Mouse (Mus musculus) heart, embryonic 13.5 days (tissue): Measurements from ENCODE around the gene Isy1. TPM values are rescaled to one million over a fixed set of nuclear protein-coding genes. Genes with fewer than 3 reads are reported as not detected.

Source experiments
- ATAC-seq: fragments of 200-750 bp; cut with Nextera tagmentation; 2 replicates; pipeline ENCODE4 v1.8.0; 2017; ENCODE audit warnings: moderate TSS enrichment; ENCODE audit not compliant: insufficient number of reproducible peaks, low FRiP score, low TSS enrichment; ENCODE audit errors: extremely low read depth
- H3K27ac ChIP-seq: fragments of 300-500 bp; sonication (generic); replicated peaks from 2 replicates; pipeline ENCODE4 v1.5.1; 2015; ENCODE audit warnings: moderate library complexity, mild to moderate bottlenecking, inconsistent platforms
- H3K27me3 ChIP-seq: fragments of 300-500 bp; sonication (generic); replicated peaks from 2 replicates; pipeline ENCODE4 v1.6.1; 2015; ENCODE audit warnings: mild to moderate bottlenecking, inconsistent platforms
- H3K36me3 ChIP-seq: fragments of 300-500 bp; sonication (generic); 2 replicates; pipeline ENCODE4 v1.6.1; 2015; ENCODE audit warnings: mild to moderate bottlenecking, inconsistent platforms
- H3K4me1 ChIP-seq: fragments of 300-500 bp; sonication (generic); 2 replicates; pipeline ENCODE4 v1.6.1; 2015; ENCODE audit warnings: inconsistent platforms
- H3K4me2 ChIP-seq: fragments of 300-500 bp; sonication (generic); 2 replicates; pipeline ENCODE4 v1.6.1; 2015; ENCODE audit warnings: inconsistent platforms, mild to moderate bottlenecking, moderate library complexity
- H3K4me3 ChIP-seq: fragments of 300-500 bp; sonication (generic); 2 replicates; pipeline ENCODE4 v1.5.1; 2015; ENCODE audit warnings: moderate library complexity, mild to moderate bottlenecking, inconsistent platforms
- H3K9ac ChIP-seq: fragments of 300-500 bp; sonication (generic); 2 replicates; pipeline ENCODE4 v1.6.1; 2015; ENCODE audit warnings: inconsistent platforms, mild to moderate bottlenecking, moderate library complexity
- H3K9me3 ChIP-seq: fragments of 300-500 bp; sonication (generic); 2 replicates; pipeline ENCODE4 v1.6.1; 2016; ENCODE audit warnings: inconsistent platforms
- WGBS: fragments of 180-500 bp; shearing (Covaris S2); methylation state at CpG from one replicate; pipeline ENCODE4 v1.1.7; 2015; ENCODE audit warnings: mixed read lengths; 5-methylcytosine and 5-hydroxymethylcytosine counted together
- polyA plus RNA-seq: library from polyadenylated mRNA; unstranded; fragments of >200 nt; fragmentation: Nextera tagmentation; extraction: Ambion mirVana; gene quantifications from 2 replicates; pipeline ENCODE4 v1.2.1, GENCODE M21; 2015

Gene Isy1
- polyA plus RNA-seq, 1 experiment from 2014 or later: 22.1 TPM

DNA sequence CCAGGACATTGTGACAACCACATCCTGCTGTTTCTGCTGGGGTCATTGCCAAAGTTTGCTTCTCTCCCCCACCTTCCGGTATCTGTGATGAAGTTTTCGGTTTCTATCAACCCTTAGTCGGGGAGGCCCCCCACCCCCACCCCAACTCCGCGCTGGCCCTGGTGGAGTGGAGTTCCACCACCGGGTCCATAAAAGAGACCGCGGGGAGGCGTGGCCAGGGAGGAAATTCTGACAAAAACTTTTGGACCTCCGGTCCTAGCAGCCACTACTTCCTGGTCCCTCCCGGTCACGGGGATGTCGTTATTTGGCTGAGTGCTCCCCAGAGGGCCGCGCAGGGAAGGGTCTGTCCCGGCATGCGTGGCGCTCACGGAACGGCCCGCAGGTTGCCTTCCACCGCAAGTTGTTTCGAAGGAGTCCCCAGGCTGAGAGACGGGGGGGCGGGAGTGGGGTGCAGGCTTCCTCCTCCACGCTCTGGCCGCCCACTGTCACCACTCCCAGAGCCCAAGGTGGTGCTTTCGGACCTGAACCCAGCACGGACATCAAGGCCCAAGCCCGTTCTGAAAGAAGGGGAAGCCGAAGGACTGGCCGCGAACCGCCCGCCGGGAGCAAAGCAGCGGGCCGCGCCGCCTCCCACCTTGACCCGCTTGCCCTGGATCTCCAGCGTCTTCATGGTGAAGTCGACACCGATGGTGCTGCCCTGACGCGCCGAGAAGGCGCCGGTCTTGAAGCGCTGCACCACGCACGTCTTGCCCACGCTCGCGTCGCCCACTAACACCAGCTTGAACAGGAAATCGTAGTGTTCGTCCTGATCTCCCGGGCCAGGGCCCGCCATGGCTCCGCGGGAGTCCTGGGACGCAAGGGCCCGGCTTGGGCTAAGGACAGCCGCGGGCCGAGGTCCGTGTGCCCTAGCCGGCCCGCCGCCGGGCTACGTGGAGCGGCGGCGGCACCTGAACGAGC, 27.6 kb downstream of the Isy1 start:
- H3K4me2 ChIP-seq: peak overlapping the region; percentile 97
- ATAC-seq: peak; percentile 3; the same call in 1 of the 2 replicates
- H3K9me3 ChIP-seq: no peaks in the 10 kb centered on the region
- peaks cover 25% of the 10 kb centered on the region for H3K4me1 ChIP-seq
- WGBS: under 1% methylated on average over 74 of the region's 77 CpGs
- H3K36me3 ChIP-seq: peaks cover 27% of the 10 kb centered on the region
- peak overlapping the region; percentile 79 for H3K27ac ChIP-seq
- peak overlapping the region; percentile 73 for H3K4me3 ChIP-seq
- H3K9ac ChIP-seq: peak overlapping the region; percentile 88
- H3K27me3 ChIP-seq: no peaks in the 10 kb centered on the region

DNA sequence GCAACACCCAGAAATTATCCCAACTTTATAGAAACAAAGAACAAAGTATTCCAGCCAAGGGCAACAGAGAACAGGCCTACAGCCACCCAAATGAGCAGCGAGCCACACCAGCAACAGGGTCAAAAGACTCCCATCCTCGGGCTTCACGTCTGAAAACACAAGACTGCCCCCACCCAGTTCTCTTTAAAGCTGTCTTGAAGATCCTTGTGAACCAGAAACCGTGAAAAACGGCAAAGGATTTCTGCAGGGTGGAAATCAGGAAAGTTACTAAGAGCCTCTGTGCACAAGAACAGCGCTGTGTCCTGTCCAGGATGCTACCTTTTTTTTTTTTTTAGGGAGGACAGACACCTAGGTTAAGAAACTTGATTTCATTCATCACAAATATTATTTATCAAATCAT, 28.3 kb downstream of the Isy1 start:
- Histone ChIP-seq H3K9me3 (no peaks in the 10 kb centered on the region), H3K4me3 (peak overlapping the region; percentile 73), H3K27me3 (no peaks in the 10 kb centered on the region), H3K4me2 (peak overlapping the region; percentile 97), H3K9ac (peak overlapping the region; percentile 88), H3K4me1 (peaks cover 28% of the 10 kb centered on the region), H3K36me3 (peaks cover 20% of the 10 kb centered on the region; the same call in 1 of the 2 replicates), H3K27ac (peak overlapping the region; percentile 79; the same call in 1 of the 2 replicates)
- WGBS: 34% methylated on average over 6 of the region's 6 CpGs
- ATAC-seq: no peak

DNA sequence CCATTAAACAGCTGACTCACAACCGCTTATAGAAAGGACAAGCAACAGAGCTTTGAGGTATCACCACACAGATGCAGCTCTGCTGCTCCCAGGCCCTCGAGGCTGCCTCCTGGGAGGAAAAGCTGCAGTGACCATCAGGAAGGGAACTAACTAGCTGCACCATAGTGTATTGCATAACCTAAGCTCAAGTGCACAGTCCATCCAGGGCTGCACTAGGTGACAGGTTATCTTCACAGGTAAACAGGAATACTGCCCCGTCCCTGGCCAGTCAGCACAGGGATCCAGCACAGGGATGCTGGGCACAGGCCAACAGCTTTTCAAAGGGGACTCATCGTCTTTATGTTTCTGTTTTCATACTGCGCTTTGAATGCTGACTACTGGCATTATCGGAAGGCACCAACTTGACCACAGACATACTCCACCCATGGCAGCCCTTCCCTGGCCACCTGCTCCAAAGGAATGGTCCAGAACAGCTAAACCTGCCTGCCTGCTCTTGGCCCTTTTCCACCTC, 28.9 kb downstream of the Isy1 start:
- Histone ChIP-seq H3K36me3 (peaks cover 16% of the 10 kb centered on the region; the same call in 1 of the 2 replicates), H3K9ac (no peak overlapping the region), H3K27me3 (no peaks in the 10 kb centered on the region), H3K9me3 (no peaks in the 10 kb centered on the region), H3K4me1 (peaks cover 28% of the 10 kb centered on the region), H3K4me2 (peak overlapping the region; percentile 97), H3K4me3 (peak overlapping the region; percentile 73), H3K27ac (no peak overlapping the region)
- ATAC-seq: no peak
- WGBS: 82% methylated on average over 6 of the region's 6 CpGs

DNA sequence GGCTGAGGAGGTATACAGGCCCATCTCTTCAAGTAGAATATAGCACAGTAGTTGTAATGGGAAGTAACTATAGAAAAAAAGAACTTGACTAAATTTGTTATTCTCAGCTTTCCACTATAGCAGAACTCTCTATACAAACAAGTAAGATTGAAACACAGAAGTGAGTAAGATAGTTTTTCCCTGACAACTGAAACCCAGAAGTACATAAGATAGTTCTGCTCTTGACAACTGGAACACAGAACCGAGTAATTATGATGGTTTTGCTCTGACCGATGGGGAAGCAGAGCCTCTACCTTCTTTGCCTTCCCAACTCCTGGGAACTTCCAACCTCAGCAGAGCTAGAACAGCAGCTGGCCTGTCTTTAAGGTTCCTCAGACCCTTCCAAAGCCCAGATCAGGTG, 29.5 kb downstream of the Isy1 start:
- ATAC-seq: no peak
- H3K27me3 ChIP-seq: no peaks in the 10 kb centered on the region
- H3K4me1 ChIP-seq: peaks cover 28% of the 10 kb centered on the region
- peaks cover 12% of the 10 kb centered on the region; the same call in 1 of the 2 replicates for H3K36me3 ChIP-seq
- H3K9me3 ChIP-seq: no peaks in the 10 kb centered on the region
- H3K4me3 ChIP-seq: no peak overlapping the region; the same call in 1 of the 2 replicates
- 92% methylated on average over 2 of the region's 2 CpGs for WGBS
- H3K9ac ChIP-seq: no peak overlapping the region
- H3K4me2 ChIP-seq: peak overlapping the region; percentile 97
- H3K27ac ChIP-seq: no peak overlapping the region

DNA sequence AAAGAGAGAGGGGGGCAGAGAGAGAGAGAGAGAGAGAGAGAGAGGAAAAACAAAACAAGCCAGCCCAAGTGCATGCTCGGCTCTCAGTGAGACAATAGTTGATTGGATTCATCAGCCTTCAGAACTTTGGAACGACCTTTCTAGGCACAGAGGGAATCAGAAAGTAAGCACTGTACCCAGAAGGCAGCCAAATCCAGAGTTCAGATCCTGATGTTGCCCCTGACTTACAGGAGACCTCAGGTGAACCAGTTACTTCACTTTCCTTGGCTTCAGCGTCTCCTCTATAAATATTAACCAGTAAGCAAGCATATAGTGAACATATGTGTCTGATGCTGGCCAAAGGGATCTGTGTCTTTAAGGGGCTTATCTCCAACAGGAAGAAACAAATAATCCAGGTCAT, 30.1 kb downstream of the Isy1 start:
- H3K27me3 ChIP-seq: no peaks in the 10 kb centered on the region
- 79% methylated on average over 3 of the region's 3 CpGs for WGBS
- ATAC-seq: no peak
- no peak overlapping the region for H3K9ac ChIP-seq
- H3K4me3 ChIP-seq: no peak overlapping the region
- H3K4me2 ChIP-seq: peak overlapping the region; percentile 28; the same call in 1 of the 2 replicates
- no peaks in the 10 kb centered on the region for H3K9me3 ChIP-seq
- H3K4me1 ChIP-seq: peaks cover 28% of the 10 kb centered on the region
- no peak overlapping the region for H3K27ac ChIP-seq
- H3K36me3 ChIP-seq: peaks cover 7% of the 10 kb centered on the region; the same call in 1 of the 2 replicates

DNA sequence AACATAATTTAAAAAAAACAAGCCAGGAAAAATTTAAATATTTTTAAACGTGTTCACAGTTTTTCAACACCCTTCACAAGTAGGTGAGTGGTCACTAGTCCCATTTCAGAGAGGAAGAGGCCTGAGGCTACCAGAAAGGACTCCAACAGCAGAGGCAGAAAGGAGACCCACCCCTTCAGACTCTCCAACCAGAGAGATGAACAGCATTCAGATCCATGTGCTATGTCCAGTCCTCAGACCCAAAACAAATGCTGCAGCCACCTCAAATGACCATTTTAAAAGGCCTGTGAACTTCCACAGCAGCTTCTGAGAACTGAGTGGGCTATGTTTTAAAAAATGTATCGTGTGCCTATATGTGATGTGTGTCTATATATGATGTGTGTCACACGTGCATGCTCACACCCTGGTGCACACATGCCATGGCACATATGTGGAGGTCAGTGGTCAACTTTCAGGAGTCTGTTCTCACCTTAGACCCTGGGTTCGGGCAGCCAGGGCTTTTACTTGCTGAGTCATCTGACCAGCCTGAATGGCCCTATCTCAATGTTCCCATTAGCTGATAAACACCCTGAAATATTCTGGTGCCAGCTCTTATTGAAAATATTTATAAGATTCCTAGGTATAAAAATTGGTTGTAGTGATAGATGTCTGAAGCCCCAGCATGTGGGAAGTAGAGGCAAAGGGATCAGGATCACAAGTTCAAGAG, 30.7 kb downstream of the Isy1 start:
- no peaks in the 10 kb centered on the region for H3K9me3 ChIP-seq
- 0 out of 2 replicates have a peak, but pooled peaks cover 3% of the 10 kb centered on the region for H3K36me3 ChIP-seq
- WGBS: 79% methylated on average over 4 of the region's 4 CpGs
- peak overlapping the region; percentile 28; the same call in 1 of the 2 replicates for H3K4me2 ChIP-seq
- no peak overlapping the region for H3K4me3 ChIP-seq
- no peak overlapping the region for H3K27ac ChIP-seq
- no peaks in the 10 kb centered on the region for H3K27me3 ChIP-seq
- H3K4me1 ChIP-seq: peaks cover 28% of the 10 kb centered on the region
- ATAC-seq: no peak
- H3K9ac ChIP-seq: no peak overlapping the region

DNA sequence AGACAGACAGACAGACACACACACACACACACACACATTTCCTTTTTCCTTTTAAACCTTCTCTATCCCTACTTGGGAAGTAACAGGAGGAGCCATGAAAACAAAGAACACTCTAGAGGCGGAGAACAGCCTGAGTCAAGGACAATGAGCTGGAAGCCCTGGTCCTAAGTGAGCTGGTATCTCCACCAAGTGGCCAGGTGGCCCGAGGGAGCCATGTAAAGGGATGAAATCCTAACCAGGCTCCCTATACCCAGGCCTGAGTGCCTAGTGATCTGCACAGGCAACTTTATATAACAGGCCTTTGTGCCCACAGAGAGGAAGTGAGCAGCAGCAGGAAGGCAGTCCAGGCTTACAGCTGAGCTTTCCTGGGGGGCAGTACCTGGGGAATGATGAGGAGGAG, 31.7 kb downstream of the Isy1 start:
- H3K4me1 ChIP-seq: peaks cover 21% of the 10 kb centered on the region
- no peak for ATAC-seq
- no peaks in the 10 kb centered on the region for H3K9me3 ChIP-seq
- H3K4me2 ChIP-seq: no peak overlapping the region
- 49% methylated on average over 2 of the region's 2 CpGs for WGBS
- peak overlapping the region; percentile 3 for H3K27ac ChIP-seq
- 0 out of 2 replicates have a peak, but pooled peaks cover 3% of the 10 kb centered on the region for H3K36me3 ChIP-seq
- no peak overlapping the region for H3K4me3 ChIP-seq
- no peak overlapping the region; the same call in 1 of the 2 replicates for H3K9ac ChIP-seq
- no peaks in the 10 kb centered on the region for H3K27me3 ChIP-seq

DNA sequence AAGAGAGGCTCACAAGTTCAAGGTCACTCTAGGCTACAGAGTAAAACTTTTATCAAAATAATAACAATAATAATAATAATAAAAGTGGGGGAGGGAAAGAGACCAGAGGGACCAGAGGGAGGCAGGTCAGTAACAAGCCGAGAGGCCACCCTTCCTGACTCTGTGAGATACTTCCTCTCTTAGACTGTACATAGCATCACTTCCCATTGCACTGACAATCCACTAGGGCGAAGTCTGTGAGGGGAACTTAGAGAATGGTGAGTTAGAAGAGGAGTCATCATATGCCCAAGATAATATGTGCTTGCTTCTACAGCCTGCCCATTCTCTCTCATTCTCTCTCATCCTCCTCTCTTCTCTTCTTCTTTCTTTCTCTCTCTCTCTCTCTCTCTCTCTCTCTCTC, 32.6 kb downstream of the Isy1 start:
- Histone ChIP-seq H3K4me3 (no peak overlapping the region), H3K9ac (no peak overlapping the region), H3K27me3 (no peaks in the 10 kb centered on the region), H3K36me3 (0 out of 2 replicates have a peak, but pooled peaks cover 3% of the 10 kb centered on the region), H3K4me1 (peaks cover 21% of the 10 kb centered on the region), H3K27ac (no peak overlapping the region), H3K4me2 (no peak overlapping the region), H3K9me3 (no peaks in the 10 kb centered on the region)
- no peak for ATAC-seq
- 57% methylated on average over 2 of the region's 2 CpGs for WGBS

DNA sequence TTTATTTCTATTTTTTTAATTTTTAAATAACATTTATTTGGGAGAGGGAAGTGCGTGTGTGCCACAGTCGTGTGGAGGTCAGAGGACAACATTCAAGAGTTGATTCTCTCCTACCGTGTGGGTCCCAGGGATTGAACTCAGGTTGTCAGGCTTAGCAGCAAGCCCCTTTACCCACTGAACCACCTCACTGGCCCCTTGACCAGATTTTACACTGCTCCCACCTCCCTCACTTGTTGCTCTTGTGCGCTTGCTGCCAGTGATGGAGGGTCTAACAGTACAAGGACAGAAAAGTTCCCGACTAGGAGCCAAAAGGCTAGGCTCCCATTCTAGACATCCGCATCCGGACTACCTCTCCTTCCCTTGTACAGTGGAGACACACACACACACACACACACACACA, 33.1 kb downstream of the Isy1 start:
- no peaks in the 10 kb centered on the region for H3K9me3 ChIP-seq
- no peaks in the 10 kb centered on the region for H3K27me3 ChIP-seq
- WGBS: 92% methylated on average over 7 of the region's 7 CpGs
- no peak overlapping the region for H3K9ac ChIP-seq
- peaks cover 18% of the 10 kb centered on the region for H3K4me1 ChIP-seq
- H3K4me3 ChIP-seq: no peak overlapping the region
- H3K4me2 ChIP-seq: no peak overlapping the region
- H3K27ac ChIP-seq: no peak overlapping the region
- ATAC-seq: no peak
- H3K36me3 ChIP-seq: 0 out of 2 replicates have a peak, but pooled peaks cover 3% of the 10 kb centered on the region

DNA sequence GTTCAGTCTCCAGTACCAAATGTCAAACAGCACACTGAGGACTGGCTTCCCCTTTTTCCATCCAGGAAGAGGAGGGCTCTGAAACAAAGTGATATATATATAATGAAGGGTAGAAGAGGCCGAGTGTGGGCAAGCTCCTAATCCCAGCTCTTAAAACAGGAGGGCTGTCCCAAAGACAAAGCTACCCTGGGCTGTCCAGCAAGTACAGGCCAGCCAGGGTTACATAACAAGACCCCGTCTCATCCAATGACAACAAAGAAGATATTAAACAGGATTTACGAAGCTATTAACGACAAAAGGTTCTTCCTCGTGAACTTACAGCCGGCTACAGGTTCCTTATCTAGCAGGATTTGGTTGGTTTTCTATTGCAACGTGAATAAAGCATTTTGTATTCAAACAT, 33.7 kb downstream of the Isy1 start:
- Histone ChIP-seq H3K9ac (no peak overlapping the region), H3K9me3 (no peaks in the 10 kb centered on the region), H3K4me2 (no peak overlapping the region), H3K36me3 (0 out of 2 replicates have a peak, but pooled peaks cover 3% of the 10 kb centered on the region), H3K4me3 (no peak overlapping the region), H3K4me1 (peaks cover 13% of the 10 kb centered on the region), H3K27me3 (no peaks in the 10 kb centered on the region), H3K27ac (no peak overlapping the region)
- ATAC-seq: no peak
- WGBS: 78% methylated on average over 7 of the region's 7 CpGs

DNA sequence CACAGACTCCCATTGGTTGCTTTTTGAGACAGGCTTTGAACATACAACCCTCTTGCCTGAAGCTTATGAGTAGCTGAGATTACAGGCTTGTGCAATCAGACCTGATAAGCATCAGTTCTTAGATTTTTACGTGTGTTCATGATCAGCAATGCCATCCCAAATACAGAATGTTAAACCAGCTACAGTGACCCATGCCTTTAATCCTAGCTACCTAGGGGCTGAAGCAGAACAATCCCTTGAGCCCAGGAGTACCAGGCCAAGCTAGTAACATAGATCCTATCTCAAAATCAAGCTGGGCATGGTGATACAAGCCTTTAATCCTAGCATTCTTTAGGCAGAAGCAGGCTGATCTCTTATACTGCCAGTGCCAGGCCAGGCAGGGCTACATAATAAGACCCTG, 34.6 kb downstream of the Isy1 start:
- H3K4me1 ChIP-seq: peaks cover 15% of the 10 kb centered on the region; the same call in 1 of the 2 replicates
- 0 out of 2 replicates have a peak, but pooled peaks cover 3% of the 10 kb centered on the region for H3K36me3 ChIP-seq
- H3K4me2 ChIP-seq: no peak overlapping the region
- no peak for ATAC-seq
- H3K4me3 ChIP-seq: no peak overlapping the region
- H3K9me3 ChIP-seq: no peaks in the 10 kb centered on the region
- 83% methylated on average over 1 of the region's 1 CpGs for WGBS
- no peaks in the 10 kb centered on the region for H3K27me3 ChIP-seq
- no peak overlapping the region for H3K27ac ChIP-seq
- no peak overlapping the region for H3K9ac ChIP-seq
